Mouse (Mus musculus): ENCODE measurements around the gene Pltp.
"Not testable (repeated sequence)": the region's sequence is repeated elsewhere in the genome, so short reads cannot be mapped to it uniquely, and the experiment has no call there.

Gene Pltp

DNA sequence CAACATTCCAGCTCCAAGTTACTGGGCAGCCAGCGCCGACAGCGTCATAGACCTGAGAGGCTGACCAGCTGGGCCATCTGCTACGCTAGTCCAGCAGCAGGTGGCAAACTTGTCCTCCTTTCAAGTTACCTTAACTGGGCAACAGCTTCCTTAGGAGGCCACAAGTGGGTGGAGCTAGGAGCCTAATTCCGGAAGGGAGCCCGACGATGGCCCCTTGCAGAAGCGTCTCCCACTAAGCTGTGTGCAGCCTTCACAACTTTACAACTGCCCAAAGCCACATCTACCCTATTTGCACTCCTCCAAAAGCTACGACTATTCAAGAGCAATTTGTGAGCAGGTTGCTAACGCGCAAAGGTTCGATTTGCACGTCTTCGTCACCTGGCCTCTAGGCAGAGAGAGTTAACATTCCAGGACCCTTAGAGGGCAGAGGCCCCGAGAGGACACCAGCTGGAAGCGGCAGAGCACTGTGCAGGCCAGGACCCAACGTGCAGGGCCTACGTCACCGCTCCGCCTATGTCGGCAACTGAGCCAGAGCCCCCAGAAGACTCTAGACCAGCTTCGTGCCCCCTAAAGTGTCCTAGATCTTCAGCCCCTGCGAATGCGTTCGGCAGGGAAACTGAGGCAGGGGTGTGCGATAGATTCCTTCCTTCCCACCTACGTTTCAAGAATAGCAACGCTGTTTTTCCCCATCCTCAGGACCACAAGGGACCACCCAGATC, 21.2 kb upstream of the Pltp start:
- peak; percentile 66 for DNase-seq (ENCODE audit: low spot score)

DNA sequence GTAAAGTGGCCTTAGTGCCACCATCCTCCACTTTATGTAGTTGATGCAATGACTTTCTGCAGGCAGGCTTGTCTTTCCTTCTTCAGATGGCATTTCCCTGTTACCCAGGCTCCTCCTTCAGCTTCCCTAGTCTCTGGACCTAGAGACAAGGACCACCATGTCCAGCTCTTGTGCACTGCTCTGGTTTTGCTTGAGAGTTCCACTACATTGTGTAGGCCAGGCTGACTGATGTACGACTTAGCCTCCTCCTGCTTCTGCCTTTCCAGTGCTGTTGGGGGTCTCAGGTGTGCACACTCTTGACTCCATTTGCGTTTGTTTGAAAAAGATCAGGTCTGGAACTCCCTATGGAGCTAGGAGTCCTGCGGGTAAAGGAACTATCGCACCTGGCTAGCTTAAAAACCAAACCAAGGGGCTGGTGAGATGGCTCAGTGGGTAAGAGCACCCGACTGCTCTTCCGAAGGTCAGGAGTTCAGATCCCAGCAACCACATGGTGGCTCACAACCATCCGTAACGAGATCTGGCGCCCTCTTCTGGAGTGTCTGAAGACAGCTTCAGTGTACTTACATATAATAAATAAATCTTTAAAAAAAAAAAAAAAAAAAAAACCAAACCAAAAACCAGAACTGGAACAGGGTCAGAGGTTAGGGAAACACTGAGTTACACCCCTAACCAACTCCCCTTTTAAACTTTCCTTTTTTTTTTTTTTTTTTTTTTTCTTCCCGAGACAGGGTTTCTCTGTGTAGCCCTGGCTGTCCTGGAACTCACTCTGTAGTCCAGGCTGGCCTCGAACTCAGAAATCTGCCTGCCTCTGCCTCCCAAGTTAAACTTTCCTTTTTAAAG, 20.1 kb upstream of the Pltp start:
- not testable (repeated sequence) for DNase-seq (ENCODE audit: low spot score)

DNA sequence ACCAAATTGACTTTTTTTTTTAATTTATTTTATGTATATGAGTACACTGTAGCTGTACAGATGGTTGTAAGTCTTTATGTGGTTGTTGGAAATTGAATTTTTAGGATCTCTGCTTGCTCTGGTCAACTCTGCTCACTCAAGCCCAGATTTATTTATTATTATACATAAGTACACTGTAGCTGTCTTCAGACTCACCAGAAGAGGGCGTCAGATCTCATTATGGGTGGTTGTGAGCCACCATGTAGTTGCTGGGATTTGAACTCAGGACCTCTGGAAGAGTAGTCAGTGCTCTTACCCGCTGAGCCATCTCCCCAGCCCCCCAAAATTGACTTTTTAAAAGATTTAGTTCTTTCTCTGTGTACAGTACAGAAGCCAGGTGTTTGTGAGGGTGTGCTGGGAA, 18.1 kb upstream of the Pltp start:
- not testable (repeated sequence) for DNase-seq (ENCODE audit: low spot score)

DNA sequence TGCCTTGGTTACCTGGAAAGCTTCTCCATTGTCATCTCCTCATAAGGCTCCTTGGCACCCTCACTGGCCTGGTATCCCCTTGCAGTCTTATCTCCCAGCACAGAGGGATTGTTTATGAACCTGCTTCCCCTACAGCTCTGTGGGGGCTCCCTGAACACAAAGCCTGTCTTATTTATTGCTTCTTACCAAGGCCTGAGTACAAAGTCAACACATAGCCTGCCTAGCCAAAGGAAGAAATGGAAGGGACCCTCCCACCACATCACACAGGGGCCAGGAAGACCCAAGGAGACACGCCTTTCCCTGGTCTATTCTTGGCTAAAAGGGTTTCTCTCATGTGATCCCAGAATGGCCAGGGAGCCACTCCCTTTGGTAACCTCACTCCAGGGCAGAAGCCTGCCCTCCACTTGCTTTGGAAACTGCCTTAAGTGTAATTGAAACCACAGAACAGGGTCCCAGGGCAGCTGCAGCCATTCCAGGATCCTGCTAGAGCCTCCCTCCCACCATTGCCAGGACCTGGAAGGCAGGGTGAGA, 16.8 kb upstream of the Pltp start:
- DNase-seq (ENCODE audit: low spot score), result no peak

DNA sequence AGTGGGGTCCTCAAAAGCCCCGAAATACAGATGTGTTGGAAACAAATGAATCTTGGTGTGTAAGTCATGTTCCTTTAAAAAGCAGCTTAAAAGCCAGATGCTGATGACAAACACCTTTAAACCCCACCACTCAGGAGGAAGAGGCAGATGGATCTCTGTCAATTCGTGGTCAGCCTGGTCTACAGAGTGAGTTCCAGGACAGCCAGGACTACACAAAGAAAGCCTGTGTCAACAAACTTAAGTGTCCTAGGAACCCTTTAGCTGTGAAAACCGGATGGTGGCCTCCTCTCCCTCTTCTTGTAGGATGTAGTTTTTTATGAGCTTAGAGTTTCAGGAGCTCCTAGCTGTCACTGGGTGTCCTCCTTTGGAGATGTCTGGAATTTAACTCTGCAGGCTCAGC, 16.1 kb upstream of the Pltp start:
- no peak for DNase-seq (ENCODE audit: low spot score)

DNA sequence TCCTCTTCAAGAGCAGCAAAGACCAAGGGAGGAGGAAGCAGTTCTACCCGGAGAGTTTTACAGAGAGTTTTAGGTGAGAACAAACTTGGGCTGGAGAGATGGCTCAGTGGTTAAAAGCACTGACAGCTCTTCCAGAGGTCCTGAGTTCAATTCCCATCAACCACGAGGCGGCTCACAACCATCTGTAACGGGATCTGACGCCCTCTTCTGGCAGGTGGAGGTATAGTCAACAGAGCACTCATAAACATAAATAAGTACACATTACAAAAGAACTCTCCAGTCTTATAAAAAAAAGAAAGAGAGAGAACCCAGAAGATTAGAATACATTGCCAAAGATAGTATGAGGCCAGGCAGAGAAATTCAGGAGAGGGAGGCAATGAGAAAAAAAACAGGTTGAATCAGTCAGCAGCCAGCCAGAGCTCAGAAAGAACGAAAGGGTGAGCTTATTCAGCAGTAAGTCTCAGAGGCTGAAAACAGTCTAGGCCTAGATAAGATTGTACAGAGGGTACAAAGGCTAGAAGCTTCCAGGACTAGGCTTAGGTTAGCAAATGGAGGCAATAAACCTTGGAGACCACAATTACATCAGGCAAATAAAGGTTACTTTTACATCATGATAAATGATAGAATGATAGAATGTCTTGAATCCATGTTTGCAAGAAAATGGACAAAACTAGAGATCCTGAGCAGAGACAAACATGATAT, 14.2 kb upstream of the Pltp start:
- DNase-seq (ENCODE audit: low spot score), result no peak

DNA sequence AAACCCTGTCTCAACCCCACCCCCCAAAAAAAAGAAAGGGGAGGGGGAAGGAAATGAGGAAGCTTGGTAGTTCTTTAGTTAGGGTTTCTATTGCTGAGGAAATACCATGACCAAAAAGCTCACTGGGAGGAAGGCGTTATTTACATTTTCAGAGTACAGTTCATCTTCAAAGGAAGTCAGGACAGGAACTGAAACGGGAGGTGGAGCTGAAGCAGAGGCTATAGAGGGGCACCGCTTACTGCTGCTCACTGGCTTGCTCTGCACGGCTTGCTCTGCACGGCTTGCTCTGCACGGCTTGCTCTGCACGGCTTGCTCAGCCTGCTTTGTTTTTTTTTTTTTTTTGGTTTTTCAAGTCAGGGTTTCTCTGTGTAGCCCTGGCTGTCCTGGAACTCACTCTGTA, 11.0 kb upstream of the Pltp start:
- no peak for DNase-seq (ENCODE audit: low spot score)

DNA sequence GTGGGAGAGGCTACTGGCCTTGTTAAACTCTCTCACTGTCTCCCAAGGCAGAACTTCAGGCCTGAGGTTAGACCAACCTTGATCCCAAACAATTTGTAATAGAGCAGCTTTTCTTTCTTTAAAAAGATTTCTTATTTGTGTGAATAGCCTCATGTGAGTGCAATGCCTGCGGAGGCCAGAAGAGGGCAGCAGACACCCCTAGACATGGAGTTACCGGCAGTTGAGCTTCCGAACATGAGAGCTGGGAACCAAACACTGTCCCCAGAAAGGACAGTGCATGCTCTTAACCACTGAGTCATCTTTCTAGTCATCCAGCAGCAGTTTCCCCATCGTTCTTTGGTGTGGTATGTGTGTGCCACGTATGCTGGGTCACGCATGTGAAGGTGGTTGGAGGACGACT, 10.1 kb upstream of the Pltp start:
- DNase-seq (ENCODE audit: low spot score), result no peak

DNA sequence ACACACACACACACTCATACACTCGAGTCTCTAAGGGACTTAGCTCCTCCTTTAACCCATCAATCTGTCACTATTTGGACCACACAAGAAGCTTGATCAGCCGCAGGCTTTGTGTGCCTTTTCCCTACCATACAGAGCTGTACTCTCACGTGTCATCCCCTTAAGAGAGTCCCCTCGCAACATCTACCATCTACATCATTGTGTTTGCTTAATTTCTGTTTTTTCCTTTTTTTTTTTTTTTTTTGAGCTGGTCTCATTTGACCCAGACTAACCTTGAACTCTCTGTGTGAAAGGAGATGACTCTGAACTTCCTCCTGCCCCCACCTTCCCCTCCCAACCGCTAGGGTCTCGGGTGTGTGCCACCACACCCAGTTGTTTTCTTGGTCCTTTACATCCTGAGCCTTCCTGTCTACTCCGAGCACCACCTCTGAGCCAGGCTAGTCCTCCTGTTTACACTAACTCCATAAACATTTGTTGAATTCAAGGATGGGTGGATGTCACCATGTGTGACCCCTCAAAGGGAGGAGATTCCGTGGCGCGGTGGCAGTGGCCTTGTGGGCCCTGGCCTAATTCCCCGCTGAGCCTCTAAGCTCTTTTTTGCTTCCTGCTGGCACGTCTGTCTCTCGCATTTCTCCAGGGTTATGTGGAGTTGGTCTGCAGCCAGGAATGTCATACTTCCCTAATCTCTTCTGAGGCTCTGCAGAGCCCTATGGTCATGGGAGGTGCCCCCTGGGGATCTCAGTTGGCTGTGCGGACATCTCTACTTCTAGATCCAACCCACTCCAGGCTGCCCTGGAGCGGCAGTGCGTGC, 9.4 kb upstream of the Pltp start:
- peak; percentile 52 for DNase-seq (ENCODE audit: low spot score)

DNA sequence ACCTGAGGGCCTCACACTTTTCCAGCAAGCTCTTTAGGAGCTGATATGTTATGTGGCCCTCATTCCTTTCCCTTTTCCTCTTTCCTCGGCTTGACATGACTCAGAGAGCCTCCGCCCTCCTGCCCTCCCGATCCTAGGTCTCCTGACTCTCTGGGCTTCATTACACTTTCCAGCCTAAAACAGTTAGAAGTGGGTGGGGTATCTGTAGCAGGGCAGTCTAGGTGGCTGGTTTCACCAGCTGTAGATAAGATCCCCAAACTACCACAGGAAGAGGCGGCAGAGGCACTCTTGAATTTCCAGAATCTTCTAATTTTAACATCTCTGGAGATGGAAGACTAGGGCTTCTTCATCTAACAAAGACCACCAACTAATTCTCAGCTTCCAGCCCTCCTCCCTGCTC, 7.1 kb upstream of the Pltp start:
- DNase-seq (ENCODE audit: low spot score), result no peak

DNA sequence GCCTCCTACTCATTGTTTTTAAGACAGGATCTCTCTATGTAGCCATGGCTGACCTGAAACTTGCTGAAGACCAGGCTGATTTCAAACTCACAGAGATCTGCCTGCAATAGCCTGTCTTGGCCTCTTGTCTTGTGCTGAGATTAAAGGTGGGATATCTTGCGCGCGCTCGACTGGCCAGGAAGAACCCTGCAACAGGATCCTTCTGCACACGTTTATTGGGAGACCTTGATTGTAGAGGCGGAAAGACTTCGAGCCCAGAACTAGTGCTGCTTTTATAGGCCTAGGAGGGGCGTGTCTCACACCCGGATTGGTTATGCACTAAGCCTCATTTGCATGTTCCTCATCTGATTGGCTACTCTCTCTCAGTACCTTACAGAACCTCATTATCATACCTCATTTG, 5.9 kb upstream of the Pltp start:
- not testable (repeated sequence) for DNase-seq (ENCODE audit: low spot score)

DNA sequence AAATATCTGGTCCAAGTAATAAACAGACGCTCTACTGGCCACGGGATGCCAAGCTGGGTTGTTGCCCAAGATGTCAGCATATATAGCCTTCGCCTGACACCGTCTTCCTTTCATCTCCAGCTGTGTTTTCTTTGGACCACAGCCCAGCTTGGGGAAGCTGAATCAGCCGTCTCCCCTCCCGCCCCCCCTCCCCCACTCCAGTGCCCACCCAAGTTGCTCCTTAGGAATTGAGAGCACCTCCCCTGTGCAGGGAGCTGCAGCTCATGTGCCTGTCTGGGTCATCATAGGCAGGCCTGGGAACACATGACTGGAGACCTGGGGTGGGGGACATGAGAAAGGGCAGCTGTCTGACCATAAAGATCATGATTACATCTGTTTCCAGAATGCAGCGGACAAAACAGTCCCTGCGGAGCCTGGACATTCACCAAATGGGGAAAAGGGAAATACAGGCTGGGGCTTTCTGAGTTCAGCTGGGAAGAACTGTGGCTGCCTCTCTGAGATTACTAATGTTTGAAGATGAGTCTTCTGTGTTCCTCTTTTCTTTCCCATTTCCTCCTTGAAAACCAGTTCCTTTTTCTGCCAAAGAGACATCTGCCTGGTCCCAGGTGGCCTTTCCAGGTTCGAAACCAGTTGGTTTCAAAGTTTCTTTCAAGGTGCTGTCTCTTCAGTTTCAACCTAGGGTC, 4.8 kb upstream of the Pltp start:
- DNase-seq (ENCODE audit: low spot score), result peak; percentile 58

DNA sequence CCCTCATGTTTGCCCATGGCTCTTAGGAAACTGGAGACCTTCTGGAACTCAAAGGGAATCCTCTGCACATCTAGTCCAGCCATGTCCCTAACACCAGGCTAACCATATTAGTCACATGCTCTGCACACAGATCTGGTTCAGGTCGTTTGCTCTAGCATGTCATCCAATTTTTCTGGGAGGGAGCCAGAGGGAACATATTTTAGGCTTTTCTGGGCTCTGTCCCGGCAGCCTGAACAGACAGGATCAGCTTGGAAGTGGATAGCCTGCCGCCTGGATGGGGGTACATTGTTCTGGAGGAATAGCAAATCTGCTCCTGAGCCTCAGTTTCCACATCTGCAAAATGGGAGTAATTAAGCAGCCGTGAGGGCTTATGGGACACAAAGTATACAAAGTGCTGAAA, 3.6 kb upstream of the Pltp start:
- DNase-seq (ENCODE audit: low spot score), result no peak

DNA sequence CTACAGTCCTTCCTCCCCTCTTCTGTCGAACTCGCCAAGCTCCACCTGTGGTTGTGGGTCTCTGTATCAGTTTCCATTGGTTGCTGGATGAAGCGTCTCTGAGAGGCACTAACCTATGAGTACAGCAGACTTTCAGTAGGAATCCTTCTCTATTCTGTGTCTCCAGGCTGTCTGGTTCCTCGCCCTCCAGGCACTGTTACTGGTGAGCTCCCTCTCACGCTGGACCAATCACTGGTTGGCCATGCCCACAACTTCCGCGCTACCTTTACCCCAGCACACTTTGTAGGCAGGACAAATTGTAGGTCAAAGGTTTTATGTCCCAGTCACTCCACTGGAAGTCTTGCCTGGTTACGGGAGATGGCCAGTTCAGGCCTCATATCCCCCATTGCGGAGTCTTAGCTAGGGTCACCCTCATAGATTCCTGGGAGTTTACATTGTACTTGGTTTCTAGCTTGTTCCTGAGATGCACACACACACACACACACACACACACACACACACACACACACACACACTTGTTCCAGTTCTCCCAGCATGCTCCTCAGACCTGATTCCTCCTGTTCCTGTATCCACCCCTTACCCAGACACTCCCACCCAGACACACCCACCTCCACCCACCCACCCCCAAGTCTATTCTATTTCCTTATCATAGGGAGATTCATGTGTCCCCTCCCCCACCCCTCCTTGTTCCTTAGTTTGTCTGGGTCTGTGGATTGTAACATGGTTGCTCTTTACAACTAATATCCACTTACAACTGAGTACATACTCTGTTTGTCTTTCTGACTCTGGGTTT, 2.3 kb upstream of the Pltp start:
- no peak for DNase-seq (ENCODE audit: low spot score)

DNA sequence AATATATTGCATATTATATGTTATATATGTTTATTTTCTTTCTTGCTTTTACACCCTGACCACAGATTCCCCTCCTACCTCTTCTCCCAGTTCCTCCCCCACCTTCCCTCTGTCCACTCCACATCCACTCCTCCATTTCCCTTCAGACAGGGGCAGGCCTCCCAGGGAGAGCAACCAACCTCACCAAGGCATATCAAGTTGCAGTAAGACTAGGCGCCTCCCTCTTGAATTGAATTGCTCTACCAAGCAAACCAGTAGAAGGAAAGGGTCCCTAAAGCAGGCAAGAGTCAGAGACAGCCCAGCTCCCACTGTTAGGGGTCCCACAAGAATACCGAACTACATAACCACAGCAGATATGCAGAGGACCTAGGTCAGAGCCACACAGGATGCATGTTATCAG, 1.6 kb upstream of the Pltp start:
- DNase-seq (ENCODE audit: low spot score), result no peak

DNA sequence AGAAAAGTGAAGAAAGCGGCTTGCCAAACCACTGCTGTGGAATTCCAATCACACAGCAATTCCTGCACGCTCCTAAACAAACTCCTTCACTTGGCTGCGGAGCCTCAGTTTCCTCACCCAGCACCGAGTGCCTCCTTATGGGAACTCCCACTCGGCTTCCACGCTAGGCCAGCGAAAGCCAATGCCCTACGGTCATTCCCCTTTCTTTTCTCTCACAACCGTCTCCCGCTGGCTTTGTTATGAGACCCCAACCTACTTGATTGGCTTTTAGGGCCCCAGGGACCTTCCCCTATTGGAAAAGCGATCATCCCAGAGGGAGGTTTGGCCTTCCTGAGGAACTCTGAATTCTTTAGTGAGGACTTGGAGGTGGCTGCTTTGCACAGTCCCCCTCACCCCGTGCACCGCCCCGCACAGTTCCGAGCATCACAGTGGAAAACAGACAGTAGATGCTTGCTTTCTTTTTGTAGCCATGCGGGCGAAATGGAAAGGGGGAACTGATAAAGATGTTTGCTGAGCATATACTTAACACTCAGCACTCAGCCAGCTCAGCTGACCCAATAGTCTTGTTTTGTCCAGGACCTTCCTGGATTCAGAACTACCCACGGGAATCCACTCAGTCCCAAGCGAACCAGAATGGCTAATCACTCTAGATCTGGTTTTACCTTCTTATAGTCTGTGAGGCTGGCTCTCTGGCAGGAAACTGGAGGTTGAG, 487 bp upstream of the Pltp start:
- DNase-seq (ENCODE audit: low spot score), result no peak

DNA sequence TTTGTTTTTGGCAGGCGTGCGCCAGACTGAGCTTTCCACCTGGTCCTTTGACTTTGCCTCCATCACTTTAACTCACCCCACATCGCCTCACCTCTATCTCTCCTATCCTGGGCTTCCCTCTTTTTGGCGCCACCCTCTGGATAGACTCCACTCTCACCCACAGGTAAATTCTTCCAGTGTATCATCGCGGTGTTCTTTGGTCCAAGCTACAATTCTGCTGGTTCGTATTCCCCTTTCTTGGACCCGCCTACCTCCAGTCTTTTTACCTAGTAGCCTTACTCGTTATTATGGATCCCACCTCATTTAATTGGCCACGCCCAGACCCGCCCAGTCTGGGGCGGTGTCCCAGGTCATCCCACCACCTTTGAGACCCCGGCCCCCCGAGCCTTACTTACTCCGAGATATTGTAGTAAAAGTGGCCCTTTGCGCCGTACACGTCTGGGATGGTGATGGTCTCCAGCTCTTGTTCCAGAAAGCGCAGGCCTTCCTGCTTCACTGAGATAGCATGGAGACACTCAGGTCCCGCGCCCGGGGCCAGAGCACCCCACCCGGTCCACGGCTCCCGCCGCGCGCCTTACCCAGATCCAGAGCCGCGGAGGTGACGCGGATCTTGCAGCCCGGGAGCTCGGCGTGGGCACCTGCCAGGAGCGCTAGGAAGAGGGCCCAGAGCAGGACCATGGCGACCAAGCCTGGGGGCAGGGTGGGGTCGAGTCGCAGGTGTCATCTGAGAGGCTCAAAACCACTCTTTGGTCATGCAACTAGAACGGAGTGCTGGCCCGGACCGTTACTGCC, 1.0 kb downstream of the Pltp start:
- no peak for DNase-seq (ENCODE audit: low spot score)

DNA sequence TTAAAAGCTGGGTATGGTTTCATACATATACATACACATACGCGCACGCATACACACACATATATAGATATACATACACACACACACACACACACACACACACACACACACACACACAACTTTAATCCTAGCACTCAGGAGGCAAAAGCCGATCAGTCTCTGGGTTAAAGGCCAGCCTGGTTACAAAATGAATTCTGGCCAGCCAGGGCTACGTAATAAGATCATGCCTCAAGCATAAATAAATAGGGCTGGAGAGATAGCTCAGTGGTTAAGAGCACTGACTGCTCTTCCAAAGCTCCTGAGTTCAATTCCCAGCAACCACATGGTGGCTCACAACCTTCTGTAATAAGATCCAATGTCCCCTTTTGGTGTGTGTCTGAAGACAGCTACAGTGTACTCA, 1.9 kb downstream of the Pltp start:
- DNase-seq (ENCODE audit: low spot score), result not testable (repeated sequence)

DNA sequence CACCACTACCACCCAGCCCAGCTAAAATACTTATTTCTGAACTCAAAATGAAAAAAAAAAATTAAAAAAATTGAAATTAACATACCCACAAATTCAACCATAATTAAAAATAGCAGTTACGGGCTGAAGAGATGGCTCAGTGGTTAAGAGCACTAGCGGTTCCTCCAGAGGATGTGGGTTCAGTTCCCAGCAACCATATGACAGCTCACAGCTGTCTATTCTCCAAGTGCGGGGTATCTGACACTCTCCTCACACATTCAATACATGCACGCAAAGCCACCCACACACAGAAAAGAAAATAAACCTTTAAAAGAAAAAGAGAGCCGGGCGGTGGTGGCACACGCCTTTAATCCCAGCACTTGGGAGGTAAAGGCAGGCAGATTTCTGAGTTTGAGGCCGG, 7.5 kb downstream of the Pltp start:
- DNase-seq (ENCODE audit: low spot score), result no peak
